Mouse (Mus musculus): ENCODE data around the gene Pcp4. TPM values are rescaled to one million over a fixed set of nuclear protein-coding genes. Genes with fewer than 3 reads are reported as not detected.

Gene Pcp4
- total RNA-seq, 2 experiments from 2014 or later = 410 to 473 TPM

- no peak overlapping the region for H3K27ac ChIP-seq
- no peak for DNase-seq (ENCODE audit: extremely low spot score in 1 of 2, low spot score in 2 of 2)
- no peak for TF ChIP-seq CTCF (IDR thresholded peaks at IDR 0.05)
- intact Hi-C loops (cut with DNase I) = no loop called here
- no peak overlapping the region for H3K4me3 ChIP-seq
Observed at GRCm38 (mm10) chr16:96536426-96536825, 69.0 kb downstream of the Pcp4 start.

- intact Hi-C loops (cut with DNase I) = no loop called here
- H3K27ac ChIP-seq = no peak overlapping the region
- no peak overlapping the region for H3K4me3 ChIP-seq
Observed at GRCm38 (mm10) chr16:96539091-96539490, 71.7 kb downstream of the Pcp4 start.

GRCm38 (mm10) chr16:96541056-96541455 is 73.7 kb downstream of the Pcp4 start:
- Histone ChIP-seq H3K27ac (no peak overlapping the region), H3K4me3 (no peak overlapping the region)
- DNase-seq (ENCODE audit: extremely low spot score in 1 of 2, low spot score in 2 of 2) = no peak
- TF ChIP-seq CTCF (IDR thresholded peaks at IDR 0.05) = no peak
- intact Hi-C loops (cut with DNase I) = no loop called here

More at GRCm38 (mm10) chr16:96539091-96539490, 71.7 kb downstream of the Pcp4 start:
- TF ChIP-seq CTCF (IDR thresholded peaks at IDR 0.05) = no peak
- DNase-seq (ENCODE audit: extremely low spot score in 1 of 2, low spot score in 2 of 2) = no peak

GRCm38 (mm10) chr16:96552680-96553079 is 85.3 kb downstream of the Pcp4 start:
- Histone ChIP-seq H3K27ac (no peak overlapping the region), H3K4me3 (no peak overlapping the region)
- no peak for DNase-seq (ENCODE audit: extremely low spot score in 1 of 2, low spot score in 2 of 2)
- intact Hi-C loops (cut with DNase I) = no loop called here
- no peak for TF ChIP-seq CTCF (IDR thresholded peaks at IDR 0.05)

GRCm38 (mm10) chr16:96555412-96555811 is 88.0 kb downstream of the Pcp4 start:
- no peak for TF ChIP-seq CTCF (IDR thresholded peaks at IDR 0.05)
- no peak for DNase-seq (ENCODE audit: extremely low spot score in 1 of 2, low spot score in 2 of 2)
- intact Hi-C loops (cut with DNase I) = loop anchor here (1.0 kb wide), 2 partner anchors 20 to 79 kb away; no protein-coding TSS in a partner anchor
- Histone ChIP-seq H3K4me3 (no peak overlapping the region), H3K27ac (no peak overlapping the region)

- Histone ChIP-seq H3K27ac (no peak overlapping the region), H3K4me3 (no peak overlapping the region)
- intact Hi-C loops (cut with DNase I) = no loop called here
- DNase-seq (ENCODE audit: extremely low spot score in 1 of 2, low spot score in 2 of 2) = no peak
- TF ChIP-seq CTCF (IDR thresholded peaks at IDR 0.05) = no peak
Observed at GRCm38 (mm10) chr16:96556621-96557020, 89.2 kb downstream of the Pcp4 start.

GRCm38 (mm10) chr16:96558341-96558740 is 90.9 kb downstream of the Pcp4 start:
- no peak for TF ChIP-seq CTCF (IDR thresholded peaks at IDR 0.05)
- intact Hi-C loops (cut with DNase I) = loop anchor here (2.0 kb wide), 1 partner anchor 72 kb away; no protein-coding TSS in a partner anchor
- Histone ChIP-seq H3K4me3 (no peak overlapping the region), H3K27ac (no peak overlapping the region)
- no peak for DNase-seq (ENCODE audit: extremely low spot score in 1 of 2, low spot score in 2 of 2)

- no peak for DNase-seq (ENCODE audit: extremely low spot score in 1 of 2, low spot score in 2 of 2)
- no peak for TF ChIP-seq CTCF (IDR thresholded peaks at IDR 0.05)
- Histone ChIP-seq H3K27ac (no peak overlapping the region), H3K4me3 (no peak overlapping the region)
- intact Hi-C loops (cut with DNase I) = loop anchor here (2.0 kb wide), 1 partner anchor 71 kb away; no protein-coding TSS in a partner anchor
Observed at GRCm38 (mm10) chr16:96559796-96560195, 92.4 kb downstream of the Pcp4 start.

- DNase-seq (ENCODE audit: extremely low spot score in 1 of 2, low spot score in 2 of 2) = no peak
- intact Hi-C loops (cut with DNase I) = no loop called here
- TF ChIP-seq CTCF (IDR thresholded peaks at IDR 0.05) = no peak
- Histone ChIP-seq H3K27ac (no peak overlapping the region), H3K4me3 (no peak overlapping the region)
Observed at GRCm38 (mm10) chr16:96563350-96564257, 96.2 kb downstream of the Pcp4 start.

GRCm38 (mm10) chr16:96567428-96567827 is 100.0 kb downstream of the Pcp4 start:
- DNase-seq (ENCODE audit: extremely low spot score in 1 of 2, low spot score in 2 of 2) = no peak
- H3K27ac ChIP-seq = no peak overlapping the region
- intact Hi-C loops (cut with DNase I) = no loop called here
- TF ChIP-seq CTCF (IDR thresholded peaks at IDR 0.05) = no peak
- no peak overlapping the region for H3K4me3 ChIP-seq

Other genes with a start within 250 kb of the Pcp4 start
- gene B3galt5, start 231.8 kb upstream of the Pcp4 start, total RNA-seq (2021) = 10 to 100 TPM; 17.2 to 20.5 TPM
- not detected for gene Itgb2l, start 24.0 kb upstream of the Pcp4 start, total RNA-seq (2021)